Mouse (Mus musculus) ES-Bruce4 (cell line): ENCODE results near the gene Nxt1. TPM values are rescaled to one million over a fixed set of nuclear protein-coding genes. Genes with fewer than 3 reads are reported as not detected.

Experiments used
- H3K27ac ChIP-seq: 2 replicates; pipeline ENCODE4 v1.5.1; 2012; ENCODE audit warnings: low read length, inconsistent platforms; ENCODE audit not compliant: insufficient read depth
- H3K27me3 ChIP-seq: 2 replicates; pipeline ENCODE4 v1.6.1; 2012; ENCODE audit warnings: mild to moderate bottlenecking, low read length, inconsistent platforms; ENCODE audit not compliant: control insufficient read depth, poor library complexity, insufficient read depth, severe bottlenecking
- H3K36me3 ChIP-seq: 2 replicates; pipeline ENCODE4 v1.6.1; 2012; ENCODE audit warnings: inconsistent platforms, mild to moderate bottlenecking, low read length, moderate library complexity; ENCODE audit not compliant: control insufficient read depth, poor library complexity, insufficient read depth, severe bottlenecking
- H3K4me1 ChIP-seq: one replicate; pipeline ENCODE4 v1.8.1; 2011; ENCODE audit warnings: low read length; ENCODE audit not compliant: control insufficient read depth, insufficient read depth
- H3K4me3 ChIP-seq: 2 replicates; pipeline ENCODE4 v1.5.1; 2011; ENCODE audit warnings: low read depth, mild to moderate bottlenecking, low read length
- H3K9ac ChIP-seq: 2 replicates; pipeline ENCODE4 v1.6.1; 2012; ENCODE audit warnings: low read depth, mild to moderate bottlenecking, inconsistent platforms; ENCODE audit not compliant: poor library complexity, severe bottlenecking
- H3K9me3 ChIP-seq: replicated peaks from 2 replicates; pipeline ENCODE4 v1.6.1; 2012; ENCODE audit warnings: mild to moderate bottlenecking, low read length, inconsistent platforms; ENCODE audit not compliant: control insufficient read depth, poor library complexity, insufficient read depth, severe bottlenecking
- CTCF ChIP-seq: IDR thresholded peaks from one replicate; pipeline ENCODE4 v1.8.1; 2011; ENCODE audit warnings: low read depth, low read length
- EP300 ChIP-seq: IDR thresholded peaks from 2 replicates; pipeline ENCODE4 v1.6.1; 2011; ENCODE audit warnings: low read depth, low read length; ENCODE audit not compliant: insufficient read depth
- POLR2A ChIP-seq: IDR thresholded peaks from one replicate; pipeline ENCODE4 v1.8.1; 2011; ENCODE audit warnings: low read length; ENCODE audit not compliant: insufficient read depth
- polyA plus RNA-seq: library from polyadenylated mRNA; stranded (reverse); fragments of >200 nt; gene quantifications from 2 replicates; pipeline ENCODE4 v1.2.4, GENCODE M21; 2011; ENCODE audit warnings: low read depth; ENCODE audit not compliant: missing spikeins, insufficient read depth, insufficient read length

Gene Nxt1
- polyA plus RNA-seq, 1 experiment: 48.0 TPM

GRCm38 (mm10) chr2:148677801-148678200, 5.4 kb downstream of the Nxt1 start:
- TF ChIP-seq CTCF (no peak), POLR2A (peak; percentile 62), EP300 (peak; percentile 14; the same call in 1 of the 2 replicates)
- Histone ChIP-seq H3K4me1 (no peaks in the 10 kb centered on the region), H3K27ac (peak overlapping the region; percentile 52), H3K9me3 (no peaks in the 10 kb centered on the region), H3K36me3 (peaks cover 22% of the 10 kb centered on the region), H3K27me3 (no peaks in the 10 kb centered on the region), H3K4me3 (peak overlapping the region; percentile 69), H3K9ac (peak overlapping the region; percentile 14)

- peak; percentile 11 for TF ChIP-seq POLR2A
- TF ChIP-seq EP300: no peak
- TF ChIP-seq CTCF: no peak
- peak overlapping the region; percentile 74 for H3K4me3 ChIP-seq
- peak overlapping the region; percentile 62 for H3K9ac ChIP-seq
- peaks cover 27% of the 10 kb centered on the region for H3K36me3 ChIP-seq
- no peaks in the 10 kb centered on the region for H3K4me1 ChIP-seq
- no peaks in the 10 kb centered on the region for H3K9me3 ChIP-seq
- no peaks in the 10 kb centered on the region for H3K27me3 ChIP-seq
- peak overlapping the region; percentile 96 for H3K27ac ChIP-seq
Observed at GRCm38 (mm10) chr2:148679346-148679745, 6.9 kb downstream of the Nxt1 start.

GRCm38 (mm10) chr2:148680775-148681291, 8.4 kb downstream of the Nxt1 start, which contains the start of gene Gzf1:
Gzf1 (plus strand) TSS chr2:148681023.
- no peaks in the 10 kb centered on the region for H3K27me3 ChIP-seq
- no peaks in the 10 kb centered on the region for H3K9me3 ChIP-seq
- peak within 1 kb of the TSS; percentile 80 for H3K4me3 ChIP-seq
- H3K4me1 ChIP-seq: no peaks in the 10 kb centered on the region
- H3K36me3 ChIP-seq: peaks cover 18% of the 10 kb centered on the region
- peak within 1 kb of the TSS; percentile 76 for H3K9ac ChIP-seq
- H3K27ac ChIP-seq: peak within 1 kb of the TSS; percentile 79
- no peak for TF ChIP-seq POLR2A
- no peak for TF ChIP-seq CTCF
- TF ChIP-seq EP300: 0 out of 2 replicates have a peak, but pooled peaks have one; percentile 27

GRCm38 (mm10) chr2:148681461-148681891, 9.1 kb downstream of the Nxt1 start:
- no peak overlapping the region for H3K27ac ChIP-seq
- H3K9me3 ChIP-seq: no peaks in the 10 kb centered on the region
- peak overlapping the region; percentile 68 for H3K9ac ChIP-seq
- peaks cover 14% of the 10 kb centered on the region; the same call in 1 of the 2 replicates for H3K36me3 ChIP-seq
- H3K4me1 ChIP-seq: no peaks in the 10 kb centered on the region
- peak overlapping the region; percentile 80 for H3K4me3 ChIP-seq
- TF ChIP-seq POLR2A (no peak), CTCF (peak; percentile 49)
- H3K27me3 ChIP-seq: no peaks in the 10 kb centered on the region

- no peaks in the 10 kb centered on the region for H3K4me1 ChIP-seq
- H3K4me3 ChIP-seq: no peak overlapping the region
- no peaks in the 10 kb centered on the region for H3K9me3 ChIP-seq
- H3K27ac ChIP-seq: no peak overlapping the region
- TF ChIP-seq CTCF (no peak), POLR2A (no peak), EP300 (no peak)
- peaks cover 13% of the 10 kb centered on the region for H3K36me3 ChIP-seq
- H3K27me3 ChIP-seq: no peaks in the 10 kb centered on the region
- no peak overlapping the region for H3K9ac ChIP-seq
Observed at GRCm38 (mm10) chr2:148683031-148683430, 10.6 kb downstream of the Nxt1 start.

GRCm38 (mm10) chr2:148684972-148685371, 12.6 kb downstream of the Nxt1 start:
- Histone ChIP-seq H3K36me3 (peaks cover 16% of the 10 kb centered on the region), H3K9ac (no peak overlapping the region), H3K27me3 (no peaks in the 10 kb centered on the region), H3K27ac (no peak overlapping the region), H3K9me3 (no peaks in the 10 kb centered on the region), H3K4me3 (no peak overlapping the region), H3K4me1 (no peaks in the 10 kb centered on the region)
- TF ChIP-seq EP300: no peak
- TF ChIP-seq POLR2A: no peak
- no peak for TF ChIP-seq CTCF
